Mouse (Mus musculus): ENCODE measurements at regions not wholly inside any gene's neighbourhood (a gene's known extent, or its start where the extent isn't known, plus 50 kb on each side); places are given as distances from the start of the nearest gene placed in this dataset.

DNA sequence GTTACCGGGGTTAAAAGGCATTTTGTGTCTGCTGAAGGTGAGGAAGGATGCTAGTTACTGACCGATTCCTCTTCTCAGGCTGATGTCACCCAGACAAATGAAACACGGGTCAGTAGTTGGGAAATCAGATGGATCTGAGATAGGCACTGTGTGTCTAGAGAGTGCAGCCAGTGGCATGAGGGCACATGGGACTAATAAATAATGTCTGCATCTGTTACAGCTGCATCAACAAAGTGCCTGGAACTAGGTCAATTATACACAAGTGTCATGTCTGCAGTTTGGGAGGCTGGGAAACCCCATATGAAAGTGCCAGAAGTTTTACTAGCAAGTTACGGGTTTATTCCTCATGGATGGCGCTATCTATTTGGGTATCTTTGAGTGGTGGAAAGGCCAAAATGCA is 68.8 kb downstream of the Cxcl12 start:
- WGBS = 42% methylated on average over 5 of the region's 5 CpGs

DNA sequence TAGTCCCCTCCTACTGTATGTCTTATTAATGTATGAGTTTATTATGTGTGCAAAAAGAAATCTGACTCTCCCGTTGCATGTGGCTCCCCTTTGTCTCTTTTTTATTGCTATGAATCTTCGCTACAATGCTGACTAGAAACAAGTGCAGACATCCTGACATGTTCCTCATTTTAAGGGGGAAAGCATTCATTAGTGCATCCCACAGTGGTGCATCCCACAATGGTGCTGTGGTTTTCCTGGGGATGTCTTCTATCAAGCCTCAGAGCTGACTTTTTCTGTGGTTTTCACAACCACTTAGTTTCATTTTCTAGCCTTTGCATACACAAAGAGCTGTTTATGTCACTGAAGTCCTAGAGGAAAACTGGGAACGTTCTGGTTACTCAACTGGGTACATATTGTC is 72.9 kb downstream of the Cxcl12 start:
- Histone ChIP-seq H3K4me2 (ENCODE audit: low read length) (no peak overlapping the region), H3K4me3 (replicated peaks; ENCODE audit: low read depth, low read length) (no peak overlapping the region), H3K9ac (ENCODE audit: low read depth, low read length) (no peak overlapping the region), H3K4me1 (replicated peaks; ENCODE audit: insufficient read depth, low read length) (no peaks in the 10 kb centered on the region), H3K9me3 (replicated peaks; ENCODE audit: low read length) (no peaks in the 10 kb centered on the region), H3K27ac (no peak overlapping the region), H3K36me3 (ENCODE audit: insufficient read depth, low read length) (no peaks in the 10 kb centered on the region), H3K27me3 (ENCODE audit: insufficient read depth, low read length) (no peaks in the 10 kb centered on the region)
- 71% methylated on average over 3 of the region's 3 CpGs for WGBS
- ATAC-seq (replicated peaks; ENCODE audit: low FRiP score, low read depth) = no peak
- DNase-seq (ENCODE audit: low spot score) = no peak
- TF ChIP-seq CTCF (IDR thresholded peaks at IDR 0.05; ENCODE audit: low read depth) = no peak

More for the DNA sequence above, 68.8 kb downstream of the Cxcl12 start:
- TF ChIP-seq CTCF (IDR thresholded peaks at IDR 0.05; ENCODE audit: low read depth) = no peak
- H3K4me2 ChIP-seq (ENCODE audit: low read length) = no peak overlapping the region
- ATAC-seq (replicated peaks; ENCODE audit: low FRiP score, low read depth) = no peak
- no peaks in the 10 kb centered on the region for H3K36me3 ChIP-seq (ENCODE audit: insufficient read depth, low read length)
- no peak for DNase-seq (ENCODE audit: low spot score)
- H3K4me3 ChIP-seq (replicated peaks; ENCODE audit: low read depth, low read length) = no peak overlapping the region
- H3K9ac ChIP-seq (ENCODE audit: low read depth, low read length) = no peak overlapping the region
- H3K27ac ChIP-seq = no peak overlapping the region
- no peaks in the 10 kb centered on the region for H3K27me3 ChIP-seq (ENCODE audit: insufficient read depth, low read length)
- H3K9me3 ChIP-seq (replicated peaks; ENCODE audit: low read length) = no peaks in the 10 kb centered on the region
- no peaks in the 10 kb centered on the region for H3K4me1 ChIP-seq (replicated peaks; ENCODE audit: insufficient read depth, low read length)

DNA sequence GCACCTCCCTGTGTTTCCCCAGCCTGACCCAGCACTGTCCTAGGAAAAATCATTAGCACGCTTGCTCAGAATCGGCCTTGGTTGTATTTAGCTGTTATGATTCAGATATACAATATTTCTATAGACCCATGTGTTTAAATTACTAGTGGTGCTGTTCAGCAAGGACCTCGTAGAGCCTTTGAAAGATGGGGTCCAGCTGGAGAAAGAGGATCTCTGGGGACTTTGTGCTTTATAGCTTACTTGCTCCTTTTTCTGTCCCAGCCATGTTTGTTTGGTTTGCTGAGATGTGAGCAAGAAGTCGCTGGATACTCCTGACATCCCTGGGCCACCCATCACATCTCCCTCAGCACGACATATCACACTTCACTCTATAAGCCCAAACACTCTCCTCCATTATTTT is 77.1 kb downstream of the Cxcl12 start:
- Histone ChIP-seq H3K9ac (ENCODE audit: low read depth, low read length) (no peak overlapping the region), H3K4me2 (ENCODE audit: low read length) (no peak overlapping the region), H3K36me3 (ENCODE audit: insufficient read depth, low read length) (no peaks in the 10 kb centered on the region), H3K4me1 (replicated peaks; ENCODE audit: insufficient read depth, low read length) (no peaks in the 10 kb centered on the region), H3K27me3 (ENCODE audit: insufficient read depth, low read length) (no peaks in the 10 kb centered on the region), H3K27ac (no peak overlapping the region), H3K9me3 (replicated peaks; ENCODE audit: low read length) (no peaks in the 10 kb centered on the region), H3K4me3 (replicated peaks; ENCODE audit: low read depth, low read length) (no peak overlapping the region)
- TF ChIP-seq CTCF (IDR thresholded peaks at IDR 0.05; ENCODE audit: low read depth) = no peak
- ATAC-seq (replicated peaks; ENCODE audit: low FRiP score, low read depth) = no peak
- DNase-seq (ENCODE audit: low spot score) = peak; percentile 67
- WGBS = 59% methylated on average over 5 of the region's 5 CpGs

DNA sequence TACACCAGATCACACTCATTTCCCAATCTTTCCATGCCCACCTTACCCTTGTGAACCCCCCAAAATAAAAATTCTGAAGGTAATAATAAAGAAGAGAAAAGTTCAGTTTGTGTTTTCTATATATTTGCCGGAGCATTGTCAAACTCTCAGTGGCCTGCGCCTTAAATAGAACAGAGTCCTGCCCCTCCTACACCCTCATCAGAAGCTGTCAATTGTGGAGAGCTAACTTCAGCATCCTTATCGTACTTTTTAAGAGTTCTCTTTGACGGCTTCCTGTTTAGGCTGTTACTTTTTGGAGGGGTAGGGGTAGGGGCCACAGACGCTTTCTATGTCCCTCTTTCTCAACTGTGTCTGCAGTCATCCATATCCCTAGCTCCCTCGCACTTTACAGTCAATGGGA is 77.5 kb downstream of the Cxcl12 start:
- Histone ChIP-seq H3K4me1 (replicated peaks; ENCODE audit: insufficient read depth, low read length) (no peaks in the 10 kb centered on the region), H3K4me3 (replicated peaks; ENCODE audit: low read depth, low read length) (no peak overlapping the region), H3K27me3 (ENCODE audit: insufficient read depth, low read length) (no peaks in the 10 kb centered on the region), H3K9me3 (replicated peaks; ENCODE audit: low read length) (no peaks in the 10 kb centered on the region), H3K27ac (no peak overlapping the region), H3K36me3 (ENCODE audit: insufficient read depth, low read length) (no peaks in the 10 kb centered on the region), H3K4me2 (ENCODE audit: low read length) (no peak overlapping the region), H3K9ac (ENCODE audit: low read depth, low read length) (no peak overlapping the region)
- no peak for ATAC-seq (replicated peaks; ENCODE audit: low FRiP score, low read depth)
- DNase-seq (ENCODE audit: low spot score) = no peak
- WGBS = 65% methylated on average over 6 of the region's 6 CpGs
- TF ChIP-seq CTCF (IDR thresholded peaks at IDR 0.05; ENCODE audit: low read depth) = no peak

DNA sequence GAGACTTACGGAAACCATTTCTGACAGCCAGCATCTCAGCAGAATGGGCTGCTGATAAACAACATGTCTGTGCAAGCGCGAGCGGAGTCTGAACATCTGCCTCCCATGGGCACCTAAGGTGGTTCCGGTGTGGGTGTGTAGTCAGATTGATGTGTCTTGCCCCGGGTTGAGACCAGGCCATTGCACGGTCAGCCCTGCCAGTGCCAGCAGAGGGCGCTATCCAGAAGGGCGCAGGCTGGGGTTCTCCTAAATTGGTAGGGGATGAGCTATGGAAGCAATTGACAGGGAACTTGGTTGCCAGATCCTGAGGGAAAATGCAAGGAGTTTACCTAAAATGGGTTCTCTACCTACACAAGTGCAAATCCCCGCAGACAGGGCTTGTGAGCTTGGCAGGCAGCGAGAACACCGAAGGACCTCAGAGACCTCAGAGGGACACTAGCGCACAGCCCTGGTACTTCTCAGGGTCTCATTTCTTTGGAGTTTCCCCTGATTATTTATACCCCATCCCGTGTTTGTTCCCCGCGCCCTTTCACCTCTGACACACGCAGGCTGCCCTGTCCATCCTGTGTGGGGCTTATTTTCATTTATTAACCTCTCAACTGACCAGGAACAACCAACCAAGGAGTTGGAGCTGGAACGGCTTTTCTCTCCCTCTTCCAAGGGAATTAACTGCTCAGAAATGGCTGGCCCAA is 81.0 kb downstream of the Cxcl12 start:
- Histone ChIP-seq H3K4me2 (ENCODE audit: low read length) (0 out of 2 replicates have a peak overlapping the region, but pooled peaks have one; percentile 6), H3K27me3 (ENCODE audit: insufficient read depth, low read length) (no peaks in the 10 kb centered on the region), H3K9me3 (replicated peaks; ENCODE audit: low read length) (no peaks in the 10 kb centered on the region), H3K36me3 (ENCODE audit: insufficient read depth, low read length) (no peaks in the 10 kb centered on the region), H3K4me1 (replicated peaks; ENCODE audit: insufficient read depth, low read length) (no peaks in the 10 kb centered on the region), H3K27ac (no peak overlapping the region), H3K4me3 (replicated peaks; ENCODE audit: low read depth, low read length) (no peak overlapping the region), H3K9ac (ENCODE audit: low read depth, low read length) (no peak overlapping the region)
- WGBS = 64% methylated on average over 18 of the region's 18 CpGs
- ATAC-seq (replicated peaks; ENCODE audit: low FRiP score, low read depth) (no peak), DNase-seq (ENCODE audit: low spot score) (peak; percentile 44)
- peak; percentile 81 for TF ChIP-seq CTCF (IDR thresholded peaks at IDR 0.05; ENCODE audit: low read depth)

DNA sequence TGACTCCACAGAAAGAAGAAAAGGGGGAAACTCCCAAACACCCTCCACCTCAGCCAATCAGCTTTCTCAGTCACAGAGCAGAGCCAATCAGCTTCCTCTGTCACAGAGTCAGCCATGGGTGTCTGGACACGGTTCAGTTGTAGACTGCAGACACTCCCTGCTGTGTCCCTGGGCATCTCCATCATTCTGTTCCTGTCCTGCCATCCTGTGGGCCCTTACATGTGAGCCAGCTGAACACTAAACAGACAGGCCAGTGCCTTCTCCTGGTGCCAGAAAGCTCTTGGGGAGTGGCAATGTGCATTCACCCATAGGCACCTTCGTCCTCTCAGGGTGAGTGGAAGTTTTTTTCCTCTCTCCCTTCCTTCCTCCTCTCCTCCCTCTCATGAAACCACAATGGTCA is 81.7 kb downstream of the Cxcl12 start:
- H3K27ac ChIP-seq = no peak overlapping the region
- no peak overlapping the region for H3K4me3 ChIP-seq (replicated peaks; ENCODE audit: low read depth, low read length)
- peak; percentile 82 for DNase-seq (ENCODE audit: low spot score)
- H3K36me3 ChIP-seq (ENCODE audit: insufficient read depth, low read length) = no peaks in the 10 kb centered on the region
- no peaks in the 10 kb centered on the region for H3K9me3 ChIP-seq (replicated peaks; ENCODE audit: low read length)
- 27% methylated on average over 2 of the region's 2 CpGs for WGBS
- H3K27me3 ChIP-seq (ENCODE audit: insufficient read depth, low read length) = no peaks in the 10 kb centered on the region
- H3K9ac ChIP-seq (ENCODE audit: low read depth, low read length) = no peak overlapping the region
- peak; percentile 91 for ATAC-seq (replicated peaks; ENCODE audit: low FRiP score, low read depth)
- no peak for TF ChIP-seq CTCF (IDR thresholded peaks at IDR 0.05; ENCODE audit: low read depth)
- no peaks in the 10 kb centered on the region for H3K4me1 ChIP-seq (replicated peaks; ENCODE audit: insufficient read depth, low read length)
- 0 out of 2 replicates have a peak overlapping the region, but pooled peaks have one; percentile 6 for H3K4me2 ChIP-seq (ENCODE audit: low read length)
